Mouse (Mus musculus): ENCODE data around the gene Cdkl1. TPM values are rescaled to one million over a fixed set of nuclear protein-coding genes. Genes with fewer than 3 reads are reported as not detected.

Gene Cdkl1
- polyA plus RNA-seq, 1 experiment from 2014 or later: 5.6 TPM

MicroRNA genes within 50 kb of the gene (microRNA counts, 519-probe panel; counts per million panel counts)
- microRNA mmu-miR-681: not detected

Small RNA genes within 50 kb of the gene (microRNA-seq; reads per million reads assigned to microRNA genes)
- gene Mir681: not detected

Other genes starting within 250 kb of the Cdkl1 start
- 30.7 and 32.1 TPM in 2 replicates for gene Vcpkmt, start 208.2 kb downstream of the Cdkl1 start, polyA plus RNA-seq (2015; fragmentation: Nextera tagmentation; extraction: Ambion mirVana)
- gene Sos2, start 109.4 kb downstream of the Cdkl1 start, polyA plus RNA-seq (2015; fragmentation: Nextera tagmentation; extraction: Ambion mirVana): 10.3 and 11.2 TPM in 2 replicates
- 12.5 and 14.4 TPM in 2 replicates for gene L2hgdh, start 66.4 kb downstream of the Cdkl1 start, polyA plus RNA-seq (2015; fragmentation: Nextera tagmentation; extraction: Ambion mirVana)
- 24.3 and 25.9 TPM in 2 replicates for gene Atp5s, start 66.3 kb downstream of the Cdkl1 start, polyA plus RNA-seq (2015; fragmentation: Nextera tagmentation; extraction: Ambion mirVana)
- 110 and 123 TPM in 2 replicates for gene Atl1, start 101.3 kb upstream of the Cdkl1 start, polyA plus RNA-seq (2015; fragmentation: Nextera tagmentation; extraction: Ambion mirVana)
- 33.6 and 33.9 TPM in 2 replicates for gene Map4k5, start 101.9 kb upstream of the Cdkl1 start, polyA plus RNA-seq (2015; fragmentation: Nextera tagmentation; extraction: Ambion mirVana)
- 4.1 TPM in 2 replicates for gene Sav1, start 195.7 kb upstream of the Cdkl1 start, polyA plus RNA-seq (2015; fragmentation: Nextera tagmentation; extraction: Ambion mirVana)